Mouse (Mus musculus) heart, embryonic 11.5 days (tissue): Measurements from ENCODE around the gene Slc25a39. TPM values are rescaled to one million over a fixed set of nuclear protein-coding genes. Genes with fewer than 3 reads are reported as not detected.

Experiments used
- ATAC-seq: fragments of 200-750 bp; cut with Nextera tagmentation; replicated peaks from 2 replicates; pipeline ENCODE4 v1.8.0; 2017; ENCODE audit warnings: moderate library complexity; ENCODE audit not compliant: insufficient number of reproducible peaks, low FRiP score, low TSS enrichment
- H3K27ac ChIP-seq: fragments of 300-500 bp; sonication (generic); 2 replicates; pipeline ENCODE4 v1.5.1; 2014; ENCODE audit warnings: mild to moderate bottlenecking, low read depth, low read length
- H3K27me3 ChIP-seq: fragments of 300-500 bp; sonication (generic); 2 replicates; pipeline ENCODE4 v1.6.1; 2014; ENCODE audit warnings: mild to moderate bottlenecking, low read length, mixed read lengths; ENCODE audit not compliant: control insufficient read depth, insufficient read depth
- H3K36me3 ChIP-seq: fragments of 300-500 bp; sonication (generic); 2 replicates; pipeline ENCODE4 v1.6.1; 2014; ENCODE audit warnings: mild to moderate bottlenecking, low read length, moderate library complexity, mixed read lengths; ENCODE audit not compliant: control insufficient read depth, insufficient read depth
- H3K4me1 ChIP-seq: fragments of 300-500 bp; sonication (generic); 2 replicates; pipeline ENCODE4 v1.6.1; 2014; ENCODE audit warnings: low read length; ENCODE audit not compliant: control insufficient read depth, insufficient read depth
- H3K4me2 ChIP-seq: fragments of 300-500 bp; sonication (generic); 2 replicates; pipeline ENCODE4 v1.6.1; 2014; ENCODE audit warnings: mild to moderate bottlenecking, moderate library complexity
- H3K4me3 ChIP-seq: fragments of 300-500 bp; sonication (generic); 2 replicates; pipeline ENCODE4 v1.5.1; 2014; ENCODE audit warnings: low read depth, low read length
- H3K9ac ChIP-seq: fragments of 300-500 bp; sonication (generic); 2 replicates; pipeline ENCODE4 v1.6.1; 2014; ENCODE audit warnings: mild to moderate bottlenecking, low read depth, low read length, moderate library complexity
- H3K9me3 ChIP-seq: fragments of 300-500 bp; sonication (generic); replicated peaks from 2 replicates; pipeline ENCODE4 v1.6.1; 2016; ENCODE audit warnings: low read length; ENCODE audit not compliant: control insufficient read depth
- WGBS: fragments of 180-500 bp; shearing (Covaris S2); extraction: QIAGEN DNeasy Blood & Tissue Kit; methylation state at CpG from one replicate; pipeline ENCODE4 v1.1.7; 2014; ENCODE audit not compliant: insufficient replicate concordance; 5-methylcytosine and 5-hydroxymethylcytosine counted together
- polyA plus RNA-seq: library from polyadenylated mRNA; unstranded; fragments of >200 nt; fragmentation: Nextera tagmentation; extraction: Ambion mirVana; gene quantifications from 2 replicates; pipeline ENCODE4 v1.2.1, GENCODE M21; 2014

Slc25a39 gene
- polyA plus RNA-seq, 1 experiment from 2014 or later = 274 TPM

DNA sequence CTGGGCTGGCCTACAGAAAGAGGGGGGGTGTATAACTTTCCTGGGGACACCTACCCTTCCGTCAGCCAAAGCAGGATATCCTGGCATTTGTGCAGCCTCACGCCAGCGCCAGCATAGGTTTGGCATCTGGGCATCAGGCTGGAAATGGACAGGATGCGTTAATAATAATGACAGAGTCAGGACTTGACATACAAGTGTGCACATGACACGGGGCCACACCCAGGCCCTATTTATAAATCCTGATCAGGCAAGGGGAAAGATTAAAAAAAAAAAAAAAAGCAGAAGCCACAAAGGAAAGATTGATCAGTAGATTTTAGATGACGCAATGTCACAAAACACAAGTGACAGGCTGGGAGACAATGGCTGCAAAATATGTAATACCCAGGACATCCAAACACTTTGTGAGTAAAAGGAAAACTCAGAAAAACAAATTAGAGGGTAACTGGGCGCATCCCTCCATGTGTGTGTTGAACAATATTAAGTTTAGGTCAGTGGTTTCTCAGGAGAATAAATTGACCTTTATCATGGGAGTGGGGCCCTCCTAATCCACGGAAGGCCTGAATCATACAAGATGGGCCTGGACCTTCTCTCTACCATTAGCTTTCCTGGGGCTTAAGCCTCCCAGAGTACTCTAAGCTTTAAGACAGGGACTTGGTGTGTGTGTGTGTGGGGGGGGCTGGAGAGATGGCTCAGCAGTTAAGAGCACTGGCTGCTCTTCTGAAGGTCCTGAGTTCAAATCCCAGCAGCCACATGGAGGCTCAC, 18.0 kb upstream of the Slc25a39 start:
- WGBS = 77% methylated on average over 8 of the region's 8 CpGs
- Histone ChIP-seq H3K4me3 (no peak overlapping the region), H3K9me3 (no peaks in the 10 kb centered on the region), H3K36me3 (no peaks in the 10 kb centered on the region), H3K27me3 (no peaks in the 10 kb centered on the region), H3K4me1 (peaks cover 9% of the 10 kb centered on the region), H3K4me2 (no peak overlapping the region), H3K27ac (no peak overlapping the region), H3K9ac (no peak overlapping the region)
- ATAC-seq = no peak

DNA sequence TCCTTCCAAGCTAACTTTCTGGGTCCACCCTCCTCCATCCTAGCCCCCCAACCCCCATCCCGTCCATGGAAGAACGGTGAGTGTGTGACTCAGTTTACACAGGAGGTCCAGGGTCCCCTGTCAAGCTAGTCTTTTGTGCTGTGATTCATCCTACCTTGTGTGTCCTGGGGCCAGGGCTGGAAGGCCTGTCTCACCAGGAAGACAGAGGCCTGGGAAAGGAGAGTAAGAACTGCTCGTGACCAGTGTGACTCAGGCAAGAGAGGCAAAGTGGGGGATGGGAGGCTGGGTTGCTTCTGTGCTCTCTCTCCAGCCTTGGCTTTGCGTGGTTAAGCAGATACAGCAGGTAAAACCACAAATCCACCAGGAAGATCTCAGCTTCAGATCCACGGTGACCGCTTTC, 16.9 kb upstream of the Slc25a39 start:
- Histone ChIP-seq H3K4me1 (peaks cover 7% of the 10 kb centered on the region), H3K27me3 (no peaks in the 10 kb centered on the region), H3K9me3 (no peaks in the 10 kb centered on the region), H3K4me2 (no peak overlapping the region), H3K9ac (no peak overlapping the region), H3K27ac (no peak overlapping the region), H3K4me3 (no peak overlapping the region), H3K36me3 (no peaks in the 10 kb centered on the region)
- ATAC-seq = no peak
- WGBS = 76% methylated on average over 6 of the region's 6 CpGs

DNA sequence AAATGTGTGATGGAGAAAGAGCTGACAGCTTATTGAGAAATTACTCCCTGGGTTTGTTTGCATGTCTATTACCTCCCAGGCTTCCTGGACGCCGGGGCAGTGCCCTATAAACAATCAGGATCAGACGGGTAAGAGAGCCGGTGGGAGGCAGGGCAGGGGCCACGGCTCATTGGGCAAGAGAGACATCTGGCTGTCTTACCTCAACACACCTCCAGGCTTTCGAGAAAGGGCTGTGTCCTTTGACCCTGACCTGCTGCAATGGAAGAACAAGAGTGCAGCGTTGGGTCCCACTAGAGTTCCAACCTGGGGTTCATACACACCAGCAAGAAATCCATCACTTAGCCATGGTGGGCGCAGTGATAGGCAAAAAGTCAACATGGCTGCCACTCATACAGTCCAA, 13.8 kb upstream of the Slc25a39 start:
- no peaks in the 10 kb centered on the region for H3K27me3 ChIP-seq
- 61% methylated on average over 8 of the region's 8 CpGs for WGBS
- no peaks in the 10 kb centered on the region for H3K4me1 ChIP-seq
- H3K27ac ChIP-seq = no peak overlapping the region
- H3K9ac ChIP-seq = no peak overlapping the region
- no peak for ATAC-seq
- H3K4me2 ChIP-seq = no peak overlapping the region
- H3K4me3 ChIP-seq = no peak overlapping the region
- no peaks in the 10 kb centered on the region for H3K9me3 ChIP-seq
- no peaks in the 10 kb centered on the region for H3K36me3 ChIP-seq

DNA sequence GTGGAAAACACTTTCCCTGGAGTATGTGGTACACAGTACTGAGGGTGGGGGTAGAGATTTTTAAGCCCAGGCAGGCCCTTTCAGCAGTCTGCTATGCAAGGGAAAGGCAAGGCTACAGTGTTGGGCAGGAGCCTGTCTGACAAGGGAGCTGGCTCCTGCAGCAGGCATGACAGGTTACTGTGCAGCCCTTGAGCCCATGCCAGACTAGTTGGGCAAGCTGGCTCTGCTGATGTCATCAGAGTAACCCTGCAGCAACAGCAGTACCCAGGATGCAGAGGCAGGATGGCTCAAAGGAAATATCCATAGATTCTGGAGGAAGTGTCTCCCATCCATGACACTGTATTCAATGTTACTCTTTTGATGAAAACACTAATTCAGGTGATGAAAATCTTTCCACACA, 11.1 kb upstream of the Slc25a39 start:
- Histone ChIP-seq H3K9me3 (no peaks in the 10 kb centered on the region), H3K4me3 (no peak overlapping the region), H3K27me3 (no peaks in the 10 kb centered on the region), H3K36me3 (no peaks in the 10 kb centered on the region), H3K4me1 (no peaks in the 10 kb centered on the region), H3K27ac (no peak overlapping the region), H3K9ac (no peak overlapping the region), H3K4me2 (no peak overlapping the region)
- no peak for ATAC-seq

GRCm38 (mm10) chr11:102417160-102417559, 9.4 kb upstream of the Slc25a39 start:
- no peak for ATAC-seq
- Histone ChIP-seq H3K9ac (no peak overlapping the region), H3K36me3 (no peaks in the 10 kb centered on the region), H3K27me3 (no peaks in the 10 kb centered on the region), H3K4me1 (no peaks in the 10 kb centered on the region), H3K27ac (no peak overlapping the region), H3K4me3 (no peak overlapping the region), H3K4me2 (no peak overlapping the region), H3K9me3 (no peaks in the 10 kb centered on the region)
- 70% methylated on average over 1 of the region's 1 CpGs for WGBS

DNA sequence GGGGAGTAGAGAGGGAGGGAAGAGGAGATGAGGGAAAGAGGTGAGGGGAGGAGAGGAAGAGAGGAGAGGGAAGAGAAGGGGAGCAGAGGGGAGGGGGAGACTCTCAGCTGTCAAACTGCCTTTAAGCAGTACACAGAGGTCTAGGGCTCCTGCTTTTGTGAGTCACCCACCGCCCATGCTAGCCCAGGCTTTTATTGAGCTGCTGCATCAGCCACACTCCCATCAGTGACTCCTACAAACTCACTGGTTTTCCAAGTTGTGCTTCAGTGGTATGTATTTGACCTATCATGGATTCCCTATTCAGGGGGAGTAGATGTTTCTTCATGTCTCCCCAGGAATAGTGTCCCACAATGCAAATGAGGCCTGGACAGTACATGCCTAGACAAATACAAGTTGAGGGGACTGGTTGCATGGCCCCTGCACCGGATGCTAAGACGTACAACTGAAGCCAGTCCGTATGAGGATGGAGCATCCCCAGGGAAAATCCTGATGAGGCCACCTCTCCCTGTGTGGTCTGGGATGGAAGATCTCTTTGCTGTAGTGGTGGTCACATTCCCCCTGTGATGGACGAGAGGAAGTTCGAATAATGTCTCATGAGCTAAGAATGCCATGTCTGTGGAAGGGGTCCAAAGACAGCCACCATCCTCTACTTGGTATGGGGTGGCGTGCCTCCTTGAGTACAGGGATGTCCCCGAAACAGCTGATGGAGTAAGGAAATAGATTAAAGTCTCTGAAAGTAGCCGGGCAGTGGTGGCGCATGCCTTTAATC, 7.5 kb upstream of the Slc25a39 start:
- H3K4me3 ChIP-seq = no peak overlapping the region
- H3K36me3 ChIP-seq = no peaks in the 10 kb centered on the region
- no peak overlapping the region for H3K9ac ChIP-seq
- no peaks in the 10 kb centered on the region for H3K9me3 ChIP-seq
- H3K4me2 ChIP-seq = no peak overlapping the region
- 67% methylated on average over 10 of the region's 10 CpGs for WGBS
- no peaks in the 10 kb centered on the region for H3K27me3 ChIP-seq
- H3K27ac ChIP-seq = no peak overlapping the region
- H3K4me1 ChIP-seq = no peaks in the 10 kb centered on the region
- no peak for ATAC-seq

GRCm38 (mm10) chr11:102413059-102413458, 5.3 kb upstream of the Slc25a39 start:
- WGBS = 71% methylated on average over 8 of the region's 8 CpGs
- H3K9ac ChIP-seq = no peak overlapping the region
- H3K4me1 ChIP-seq = no peaks in the 10 kb centered on the region
- no peak overlapping the region for H3K27ac ChIP-seq
- no peaks in the 10 kb centered on the region for H3K36me3 ChIP-seq
- no peak overlapping the region for H3K4me2 ChIP-seq
- H3K27me3 ChIP-seq = no peaks in the 10 kb centered on the region
- no peaks in the 10 kb centered on the region for H3K9me3 ChIP-seq
- no peak overlapping the region for H3K4me3 ChIP-seq
- ATAC-seq = no peak

GRCm38 (mm10) chr11:102411704-102412103, 4.0 kb upstream of the Slc25a39 start:
- no peak for ATAC-seq
- no peak overlapping the region for H3K4me3 ChIP-seq
- H3K9me3 ChIP-seq = no peaks in the 10 kb centered on the region
- no peaks in the 10 kb centered on the region; the same call in 1 of the 2 replicates for H3K4me1 ChIP-seq
- WGBS = 7% methylated on average over 11 of the region's 11 CpGs
- no peaks in the 10 kb centered on the region for H3K27me3 ChIP-seq
- H3K4me2 ChIP-seq = peak overlapping the region; percentile 9; the same call in 1 of the 2 replicates
- H3K27ac ChIP-seq = no peak overlapping the region
- no peak overlapping the region for H3K9ac ChIP-seq
- no peaks in the 10 kb centered on the region for H3K36me3 ChIP-seq
